Mouse (Mus musculus) midbrain, embryonic 13.5 days (tissue): Measurements from ENCODE around the gene Arid5b. TPM values are rescaled to one million over a fixed set of nuclear protein-coding genes. Genes with fewer than 3 reads are reported as not detected.

ENCODE experiments used
- ATAC-seq: fragments of 200-750 bp; cut with Nextera tagmentation; 2 replicates; pipeline ENCODE4 v1.8.0; 2017; ENCODE audit warnings: mild to moderate bottlenecking, moderate TSS enrichment, moderate library complexity
- H3K27ac ChIP-seq: fragments of 300-500 bp; sonication (generic); 2 replicates; pipeline ENCODE4 v1.5.1; 2015; ENCODE audit warnings: inconsistent platforms, mild to moderate bottlenecking, moderate library complexity
- H3K27me3 ChIP-seq: fragments of 300-500 bp; sonication (generic); 2 replicates; pipeline ENCODE4 v1.6.1; 2015; ENCODE audit warnings: mild to moderate bottlenecking, inconsistent platforms
- H3K36me3 ChIP-seq: fragments of 300-500 bp; sonication (generic); 2 replicates; pipeline ENCODE4 v1.6.1; 2015; ENCODE audit warnings: mild to moderate bottlenecking, inconsistent platforms
- H3K4me1 ChIP-seq: fragments of 300-500 bp; sonication (generic); replicated peaks from 2 replicates; pipeline ENCODE4 v1.6.1; 2015; ENCODE audit warnings: inconsistent platforms
- H3K4me2 ChIP-seq: fragments of 300-500 bp; sonication (generic); replicated peaks from 2 replicates; pipeline ENCODE4 v1.6.1; 2015; ENCODE audit warnings: moderate library complexity, mild to moderate bottlenecking, inconsistent platforms
- H3K4me3 ChIP-seq: fragments of 300-500 bp; sonication (generic); replicated peaks from 2 replicates; pipeline ENCODE4 v1.5.1; 2015; ENCODE audit warnings: mild to moderate bottlenecking, inconsistent platforms
- H3K9ac ChIP-seq: fragments of 300-500 bp; sonication (generic); replicated peaks from 2 replicates; pipeline ENCODE4 v1.6.1; 2015; ENCODE audit warnings: mild to moderate bottlenecking, inconsistent platforms
- H3K9me3 ChIP-seq: fragments of 300-500 bp; sonication (generic); 2 replicates; pipeline ENCODE4 v1.6.1; 2016; ENCODE audit warnings: mild to moderate bottlenecking, inconsistent platforms
- WGBS: fragments of 180-500 bp; shearing (Covaris S2); methylation state at CpG from one replicate; pipeline ENCODE4 v1.1.7; 2015; 5-methylcytosine and 5-hydroxymethylcytosine counted together
- polyA plus RNA-seq: library from polyadenylated mRNA; unstranded; fragments of >200 nt; fragmentation: Nextera tagmentation; extraction: Ambion mirVana; gene quantifications from 2 replicates; pipeline ENCODE4 v1.2.1, GENCODE M21; 2015

The Arid5b gene
- polyA plus RNA-seq, 1 experiment from 2014 or later, result 20.5 TPM

DNA sequence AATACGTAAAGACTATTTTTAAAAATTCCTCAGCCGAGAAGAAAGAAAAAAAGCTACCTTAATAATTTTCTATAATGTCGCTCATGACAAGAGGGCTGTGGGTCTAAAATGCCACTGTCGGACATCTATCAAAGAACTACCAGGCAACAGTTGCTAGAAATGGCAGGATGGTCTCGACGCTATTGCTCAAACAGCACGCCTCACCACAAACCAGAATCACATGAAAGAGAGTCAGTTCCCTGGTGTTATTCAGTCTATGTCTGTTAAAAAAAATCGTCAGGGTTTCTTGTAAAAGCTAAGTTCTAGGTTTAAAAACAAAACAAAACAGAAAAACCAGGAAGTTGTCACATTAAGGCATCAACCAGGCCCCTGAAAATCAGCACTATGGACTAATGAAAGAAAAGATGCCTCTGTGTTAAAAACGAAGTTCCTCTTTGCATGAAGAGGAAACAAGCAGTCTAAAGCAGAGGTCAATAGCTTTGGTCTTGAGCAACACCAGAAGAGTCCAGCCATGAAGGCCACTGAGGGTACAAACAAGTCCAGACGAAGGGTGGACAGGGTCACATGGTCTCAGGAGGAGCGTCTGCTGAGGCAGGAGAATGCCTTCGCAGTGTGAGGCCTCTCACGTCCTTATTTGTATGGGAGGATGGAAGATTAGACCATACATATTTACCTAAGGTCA, 37.6 kb downstream of the Arid5b start:
- H3K4me2 ChIP-seq, result no peak overlapping the region
- 94% methylated on average over 13 of the region's 13 CpGs for WGBS
- H3K4me1 ChIP-seq, result peaks cover 4% of the 10 kb centered on the region; the same call in 1 of the 2 replicates
- H3K9ac ChIP-seq, result no peak overlapping the region
- no peaks in the 10 kb centered on the region for H3K27me3 ChIP-seq
- ATAC-seq, result no peak
- no peaks in the 10 kb centered on the region for H3K9me3 ChIP-seq
- peaks cover 17% of the 10 kb centered on the region for H3K36me3 ChIP-seq
- no peak overlapping the region for H3K27ac ChIP-seq
- H3K4me3 ChIP-seq, result no peak overlapping the region

DNA sequence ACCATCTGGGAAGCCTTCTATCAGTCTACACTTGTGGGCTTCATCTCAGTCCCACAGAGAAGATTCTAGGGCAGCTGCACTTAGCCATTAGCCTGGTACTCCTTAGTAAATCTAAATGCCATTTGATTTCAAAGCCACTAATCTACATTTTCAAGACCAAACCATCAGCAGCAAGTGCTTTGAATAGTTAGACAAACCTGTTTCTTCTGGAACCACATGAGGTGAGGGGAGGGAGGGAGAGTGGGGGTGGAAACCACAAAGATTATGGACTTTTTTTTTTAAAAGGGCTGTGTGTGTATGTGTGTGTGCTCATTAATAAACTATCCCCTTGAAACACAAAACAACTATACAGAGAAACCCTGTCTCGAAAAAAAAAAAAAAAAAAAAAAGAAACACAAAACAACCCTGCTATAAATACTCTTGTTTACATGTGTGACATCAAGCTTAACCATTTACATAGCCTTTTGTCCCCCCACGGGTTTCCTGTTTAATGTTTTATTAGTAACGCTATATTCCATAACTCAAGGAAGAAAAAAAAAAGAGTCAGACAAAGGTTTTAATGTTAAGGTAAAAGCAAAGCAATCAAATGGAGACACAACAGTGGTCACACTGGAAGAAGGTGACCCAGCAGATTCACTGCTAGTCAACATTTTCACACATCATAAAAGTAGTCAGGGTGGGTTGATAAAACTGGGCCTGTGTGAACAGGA, 38.3 kb downstream of the Arid5b start:
- Histone ChIP-seq H3K9ac (no peak overlapping the region), H3K27ac (no peak overlapping the region), H3K27me3 (no peaks in the 10 kb centered on the region), H3K4me2 (no peak overlapping the region), H3K36me3 (peaks cover 17% of the 10 kb centered on the region), H3K9me3 (no peaks in the 10 kb centered on the region), H3K4me1 (peaks cover 4% of the 10 kb centered on the region; the same call in 1 of the 2 replicates), H3K4me3 (no peak overlapping the region)
- no peak for ATAC-seq
- WGBS, result 79% methylated on average over 3 of the region's 3 CpGs

DNA sequence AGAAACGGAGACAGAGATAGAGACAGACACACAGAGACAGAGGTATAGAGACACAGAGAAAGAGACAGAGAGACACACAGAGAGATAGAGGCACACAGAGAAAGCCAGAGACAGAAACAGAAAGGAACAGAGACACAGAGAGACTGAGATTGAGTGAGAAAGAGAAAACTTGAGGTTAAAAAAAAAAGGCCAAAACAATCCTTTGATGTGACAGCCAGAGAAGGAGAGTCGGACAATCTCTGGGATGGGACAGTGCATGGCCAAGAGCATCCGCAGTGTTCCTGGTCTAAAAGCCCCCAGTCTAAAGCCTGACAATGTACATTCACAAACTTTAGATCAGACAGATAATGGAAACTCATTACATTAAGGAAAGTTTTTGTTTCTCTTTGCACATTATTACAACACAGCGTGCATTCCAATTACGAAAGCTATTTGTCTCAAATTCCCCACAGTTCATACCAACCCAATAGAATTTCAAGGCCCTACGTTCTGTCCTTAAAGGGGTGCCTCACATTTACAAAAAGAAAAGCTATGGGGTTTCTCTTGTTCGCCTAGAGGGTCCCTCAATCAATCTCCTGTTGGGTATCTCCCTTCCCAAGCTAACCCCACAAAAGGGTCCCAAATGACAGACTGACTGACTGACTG, 39.0 kb downstream of the Arid5b start:
- peaks cover 4% of the 10 kb centered on the region; the same call in 1 of the 2 replicates for H3K4me1 ChIP-seq
- H3K9me3 ChIP-seq, result no peaks in the 10 kb centered on the region
- peaks cover 20% of the 10 kb centered on the region for H3K36me3 ChIP-seq
- ATAC-seq, result no peak
- no peak overlapping the region for H3K9ac ChIP-seq
- WGBS, result 77% methylated on average over 7 of the region's 7 CpGs
- no peak overlapping the region for H3K4me2 ChIP-seq
- no peak overlapping the region for H3K27ac ChIP-seq
- no peaks in the 10 kb centered on the region for H3K27me3 ChIP-seq
- H3K4me3 ChIP-seq, result no peak overlapping the region

DNA sequence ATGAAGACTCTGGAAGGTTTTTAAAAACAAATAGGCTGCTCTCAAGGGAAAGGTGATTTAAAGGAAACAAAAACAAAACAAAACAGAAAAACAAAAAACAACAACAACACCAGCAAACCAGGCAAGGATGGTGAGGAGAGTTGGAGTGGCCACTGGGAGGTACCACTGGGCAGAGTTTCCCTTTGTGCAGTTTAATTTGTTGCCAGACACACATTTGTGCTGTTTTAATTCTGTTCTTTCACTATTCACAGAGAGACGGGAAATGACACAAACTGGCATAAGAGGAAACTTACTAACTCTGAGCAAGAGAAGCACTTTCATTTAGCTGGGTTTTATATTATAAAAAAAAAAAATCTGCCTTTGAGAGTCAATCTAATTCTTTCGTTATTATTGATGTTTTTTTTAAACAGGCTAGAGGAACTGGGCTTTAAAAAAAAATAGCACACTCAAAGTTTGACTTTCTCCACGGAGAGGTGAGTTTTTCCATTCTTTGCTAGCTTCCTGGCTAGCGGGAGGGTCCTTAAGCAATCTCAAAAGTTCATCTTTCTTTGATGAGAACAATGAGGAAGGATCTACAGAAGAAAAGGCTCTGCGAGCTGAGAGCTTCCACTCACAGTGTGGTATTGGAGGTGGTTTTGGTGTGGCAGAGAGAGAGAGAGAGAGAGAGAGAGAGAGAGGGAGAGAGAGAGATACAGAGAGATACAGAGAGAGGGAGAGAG, 39.7 kb downstream of the Arid5b start:
- peaks cover 20% of the 10 kb centered on the region for H3K36me3 ChIP-seq
- no peak overlapping the region for H3K9ac ChIP-seq
- H3K9me3 ChIP-seq, result no peaks in the 10 kb centered on the region
- peaks cover 4% of the 10 kb centered on the region; the same call in 1 of the 2 replicates for H3K4me1 ChIP-seq
- ATAC-seq, result no peak
- H3K4me3 ChIP-seq, result no peak overlapping the region
- no peaks in the 10 kb centered on the region for H3K27me3 ChIP-seq
- H3K27ac ChIP-seq, result no peak overlapping the region
- H3K4me2 ChIP-seq, result no peak overlapping the region
- WGBS, result 47% methylated on average over 5 of the region's 5 CpGs

DNA sequence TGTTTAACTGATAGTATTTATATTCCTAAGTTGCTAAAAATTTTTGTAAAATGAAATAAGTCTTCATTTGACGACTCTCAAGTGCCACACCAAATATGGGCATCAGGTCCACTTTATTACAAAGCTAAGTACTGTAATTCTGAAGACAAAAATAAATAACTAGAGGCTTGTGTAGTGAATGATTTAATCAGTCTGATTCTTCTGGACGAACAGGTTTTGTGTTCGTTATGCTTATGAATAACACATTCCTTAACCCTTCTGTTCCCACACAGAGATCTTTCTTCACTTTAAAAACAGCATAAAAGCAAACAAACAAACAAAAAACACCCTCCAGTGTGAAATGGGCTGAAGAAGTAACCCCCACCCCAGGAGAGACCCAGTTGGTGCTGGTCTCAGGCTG, 40.4 kb downstream of the Arid5b start:
- Histone ChIP-seq H3K27ac (no peak overlapping the region), H3K4me3 (no peak overlapping the region), H3K4me2 (no peak overlapping the region), H3K27me3 (no peaks in the 10 kb centered on the region), H3K9me3 (no peaks in the 10 kb centered on the region), H3K4me1 (peaks cover 4% of the 10 kb centered on the region; the same call in 1 of the 2 replicates), H3K36me3 (peaks cover 24% of the 10 kb centered on the region), H3K9ac (no peak overlapping the region)
- WGBS, result 58% methylated on average over 3 of the region's 3 CpGs
- no peak for ATAC-seq

DNA sequence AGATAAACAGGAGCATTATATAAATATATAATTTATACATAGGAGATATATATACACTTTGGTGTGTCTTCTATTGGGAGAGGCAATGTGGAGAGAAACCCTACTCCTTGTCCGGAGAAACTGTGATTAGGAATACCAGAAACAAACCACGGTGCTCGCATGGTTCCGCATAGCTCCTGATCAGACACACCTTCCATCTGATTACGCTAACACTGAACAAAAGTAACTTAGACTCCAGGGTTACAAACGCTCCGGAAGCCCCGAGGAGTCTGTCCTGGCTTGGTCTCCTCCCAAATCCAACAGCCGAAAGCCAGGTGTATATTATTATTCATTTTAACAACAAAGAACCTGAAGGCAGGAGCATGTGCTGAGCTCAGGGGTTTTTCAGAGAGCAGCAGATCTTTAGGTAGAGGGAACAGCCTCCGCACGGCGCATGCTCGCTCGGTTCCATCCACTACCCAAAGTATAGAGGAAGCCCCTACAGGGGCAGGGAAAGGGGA, 41.5 kb downstream of the Arid5b start:
- H3K9ac ChIP-seq, result no peak overlapping the region
- H3K27me3 ChIP-seq, result no peaks in the 10 kb centered on the region
- no peak for ATAC-seq
- H3K4me1 ChIP-seq, result peaks cover 4% of the 10 kb centered on the region; the same call in 1 of the 2 replicates
- H3K4me3 ChIP-seq, result no peak overlapping the region
- no peak overlapping the region for H3K4me2 ChIP-seq
- H3K36me3 ChIP-seq, result peaks cover 15% of the 10 kb centered on the region; the same call in 1 of the 2 replicates
- WGBS, result 90% methylated on average over 14 of the region's 14 CpGs
- no peak overlapping the region for H3K27ac ChIP-seq
- no peaks in the 10 kb centered on the region for H3K9me3 ChIP-seq

DNA sequence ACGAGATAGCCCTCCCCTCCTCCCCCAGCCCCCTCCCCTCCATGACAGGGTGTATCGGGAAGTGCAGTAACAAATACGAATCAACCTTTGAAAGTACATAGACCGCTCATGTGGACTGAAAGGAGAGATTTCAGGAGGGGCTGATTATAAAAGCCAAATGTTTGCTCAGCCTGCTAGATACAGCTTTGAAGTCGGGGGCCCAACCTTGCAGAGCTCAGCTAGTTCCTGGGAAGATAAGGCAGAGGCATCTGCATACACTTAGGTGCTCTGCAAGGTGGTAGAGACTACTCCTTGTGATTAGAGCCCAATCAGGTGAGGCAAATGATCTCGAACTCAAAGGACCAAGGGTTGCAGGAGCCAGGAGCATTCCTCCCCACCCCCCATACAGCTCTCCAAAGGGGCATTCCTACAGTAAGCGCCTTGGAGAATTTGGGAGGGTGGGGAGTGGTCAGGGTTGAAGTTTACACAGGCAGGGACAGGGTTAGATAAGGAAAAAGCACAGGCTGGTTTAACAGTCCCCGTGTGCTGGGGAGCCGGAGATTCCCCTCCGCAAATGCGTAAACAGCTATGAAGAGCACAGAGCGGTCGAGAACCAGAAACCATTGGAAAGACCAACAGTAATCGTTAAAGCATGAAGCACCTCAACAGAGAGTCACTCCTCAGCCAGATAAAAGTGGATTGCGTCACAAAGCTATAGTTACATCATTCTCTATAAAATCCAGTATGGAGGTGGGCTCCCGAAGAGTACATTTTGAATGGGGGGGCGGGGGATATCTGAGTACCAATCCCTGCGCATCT, 47.0 kb downstream of the Arid5b start:
- 73% methylated on average over 18 of the region's 18 CpGs for WGBS
- Histone ChIP-seq H3K4me1 (no peaks in the 10 kb centered on the region), H3K27ac (no peak overlapping the region), H3K9ac (no peak overlapping the region), H3K36me3 (peaks cover 10% of the 10 kb centered on the region; the same call in 1 of the 2 replicates), H3K4me3 (no peak overlapping the region), H3K27me3 (no peaks in the 10 kb centered on the region), H3K9me3 (no peaks in the 10 kb centered on the region), H3K4me2 (no peak overlapping the region)
- ATAC-seq, result 0 out of 2 replicates have a peak, but pooled peaks have one; percentile 34

DNA sequence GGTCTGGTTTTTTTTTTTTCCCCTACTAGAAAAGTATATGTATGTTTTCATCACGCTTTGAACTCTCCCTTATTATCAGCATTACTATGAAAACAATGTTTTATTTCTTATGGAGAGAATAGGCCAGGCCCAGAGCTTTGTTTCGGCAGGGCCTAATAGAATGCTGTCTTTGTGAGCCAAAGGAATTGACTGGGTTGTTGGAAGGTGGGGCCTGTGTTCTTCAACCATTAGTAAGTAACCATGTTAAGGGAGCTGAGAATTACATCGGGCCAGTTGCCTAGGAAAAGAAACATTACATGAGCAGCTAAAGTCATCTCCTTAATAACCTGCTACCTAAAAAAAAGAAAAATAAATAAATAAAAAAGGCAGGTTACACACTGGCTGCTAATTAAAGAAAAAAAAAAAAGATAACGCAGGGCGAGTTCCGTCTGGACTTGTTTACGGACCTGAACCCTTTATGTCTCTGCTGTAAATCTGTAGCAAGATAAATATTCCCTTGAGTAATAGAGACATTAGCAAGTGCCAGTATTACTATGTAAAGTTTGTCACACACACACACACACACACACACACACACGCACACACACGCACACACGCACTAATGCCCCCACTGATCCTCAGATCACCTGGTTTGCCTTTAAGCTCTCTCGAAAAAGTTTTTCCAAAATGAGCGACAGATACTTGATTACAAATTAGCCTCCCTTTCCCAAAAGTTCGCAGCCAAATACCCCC, 47.7 kb downstream of the Arid5b start:
- Histone ChIP-seq H3K9ac (no peak overlapping the region), H3K4me1 (no peaks in the 10 kb centered on the region), H3K27me3 (no peaks in the 10 kb centered on the region), H3K27ac (no peak overlapping the region), H3K4me2 (no peak overlapping the region), H3K4me3 (no peak overlapping the region), H3K9me3 (no peaks in the 10 kb centered on the region), H3K36me3 (peaks cover 10% of the 10 kb centered on the region; the same call in 1 of the 2 replicates)
- WGBS, result 79% methylated on average over 13 of the region's 13 CpGs
- no peak for ATAC-seq

DNA sequence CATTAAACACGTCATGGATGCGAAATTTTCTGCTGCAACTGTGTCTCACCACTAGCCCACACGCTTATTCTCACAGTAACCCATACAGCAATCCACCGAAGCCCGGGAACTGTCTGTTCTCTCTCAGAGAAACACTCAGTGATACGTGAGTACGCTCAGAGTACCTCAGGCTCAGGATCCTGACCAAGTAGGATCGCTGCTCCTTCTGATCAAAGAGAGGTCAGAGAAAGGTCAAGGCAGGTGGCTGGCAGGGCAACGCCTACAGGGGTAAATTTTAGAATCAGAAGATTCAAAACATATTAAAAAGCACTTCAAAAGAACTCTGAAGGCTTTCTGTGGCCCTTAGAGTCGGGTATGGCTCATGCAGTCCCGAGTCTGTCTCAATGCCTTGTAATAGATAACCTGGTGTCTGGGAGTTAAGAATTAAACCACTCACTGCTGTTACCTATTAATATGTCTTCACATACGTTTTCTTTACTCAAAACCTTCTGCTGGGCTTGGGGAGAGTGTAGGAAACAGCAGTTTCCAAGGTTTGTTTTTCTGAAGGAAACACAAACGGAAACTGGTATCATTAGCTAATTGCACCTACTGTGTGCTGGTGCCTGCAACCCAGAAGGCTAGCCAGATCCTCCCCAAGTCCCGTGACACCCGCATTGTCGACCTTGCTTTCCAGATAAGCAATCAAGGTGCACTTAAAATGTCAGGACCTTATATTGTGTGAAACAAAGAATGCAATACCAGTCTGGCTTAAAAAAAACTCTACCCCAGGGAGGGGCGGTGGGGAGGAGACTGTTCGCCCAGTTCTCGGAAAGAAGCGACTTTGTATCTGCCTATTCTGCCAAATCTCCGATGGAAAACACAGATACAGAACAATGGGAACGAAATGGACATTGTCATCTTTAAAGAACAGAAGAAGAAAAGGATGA, 48.6 kb downstream of the Arid5b start:
- ATAC-seq, result no peak
- no peak overlapping the region for H3K27ac ChIP-seq
- WGBS, result 82% methylated on average over 22 of the region's 22 CpGs
- no peaks in the 10 kb centered on the region for H3K4me1 ChIP-seq
- H3K27me3 ChIP-seq, result no peaks in the 10 kb centered on the region
- no peaks in the 10 kb centered on the region for H3K9me3 ChIP-seq
- no peak overlapping the region for H3K4me2 ChIP-seq
- H3K4me3 ChIP-seq, result no peak overlapping the region
- peaks cover 8% of the 10 kb centered on the region; the same call in 1 of the 2 replicates for H3K36me3 ChIP-seq
- H3K9ac ChIP-seq, result no peak overlapping the region

DNA sequence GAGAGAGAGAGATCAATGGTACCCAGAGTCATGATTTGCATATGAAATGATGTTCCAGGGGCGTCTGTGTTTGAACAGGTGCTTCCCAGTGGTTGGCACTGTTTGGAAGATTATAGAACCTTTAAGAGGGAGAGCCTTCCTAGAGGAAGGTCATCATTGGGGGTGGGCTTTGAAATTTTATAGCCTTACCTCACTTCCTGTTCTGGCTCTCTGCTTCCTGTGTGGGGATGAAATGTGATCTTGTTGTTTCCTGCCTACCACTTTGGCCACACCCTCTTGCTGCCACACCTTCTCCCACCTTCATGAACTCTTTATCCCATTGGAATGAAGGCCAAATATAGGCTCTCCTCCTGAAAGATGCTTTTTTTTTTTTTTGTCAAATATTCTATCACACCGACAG, 55.9 kb downstream of the Arid5b start:
- no peak overlapping the region for H3K4me2 ChIP-seq
- WGBS, result 73% methylated on average over 2 of the region's 2 CpGs
- no peaks in the 10 kb centered on the region for H3K4me1 ChIP-seq
- no peaks in the 10 kb centered on the region for H3K9me3 ChIP-seq
- H3K9ac ChIP-seq, result no peak overlapping the region
- no peak overlapping the region for H3K4me3 ChIP-seq
- H3K27ac ChIP-seq, result no peak overlapping the region
- ATAC-seq, result no peak
- no peaks in the 10 kb centered on the region for H3K27me3 ChIP-seq
- peaks cover 3% of the 10 kb centered on the region; the same call in 1 of the 2 replicates for H3K36me3 ChIP-seq
